Mouse (Mus musculus) regulatory T cell (primary cell): Measurements from ENCODE around the gene Inpp5a.

ENCODE experiments used
- in situ Hi-C: fragments of 300-600 bp; cut with MboI, MseI; formaldehyde crosslinking; loops from one replicate; pipeline ENCODE4 v1.15.1; 2025; ENCODE audit warnings: high pct_unique_total_duplicates

Gene Inpp5a

GRCm38 (mm10) chr7:139472865-139473549 is 84.1 kb downstream of the Inpp5a start:
- in situ Hi-C loops = no loop called here

- in situ Hi-C loops = loop anchor here (5.0 kb wide), 3 partner anchors 79 to 249 kb away; no protein-coding TSS in a partner anchor
Measured at GRCm38 (mm10) chr7:139475896-139476295, 87.0 kb downstream of the Inpp5a start.

- in situ Hi-C loops = loop anchor here (5.0 kb wide), 3 partner anchors 79 to 249 kb away; no protein-coding TSS in a partner anchor
Measured at GRCm38 (mm10) chr7:139476700-139477099, 87.8 kb downstream of the Inpp5a start.

GRCm38 (mm10) chr7:139477748-139478147 is 88.8 kb downstream of the Inpp5a start:
- in situ Hi-C loops = loop anchor here (5.0 kb wide), 3 partner anchors 80 to 250 kb away; no protein-coding TSS in a partner anchor

GRCm38 (mm10) chr7:139479077-139479476 is 90.2 kb downstream of the Inpp5a start:
- in situ Hi-C loops = loop anchor here (5.0 kb wide), 3 partner anchors 82 to 252 kb away; no protein-coding TSS in a partner anchor

- in situ Hi-C loops = loop anchor here (5.0 kb wide), 3 partner anchors 82 to 252 kb away; no protein-coding TSS in a partner anchor
Measured at GRCm38 (mm10) chr7:139479626-139480025, 90.7 kb downstream of the Inpp5a start.

- in situ Hi-C loops = no loop called here
Measured at GRCm38 (mm10) chr7:139484206-139484955, 95.5 kb downstream of the Inpp5a start.

- in situ Hi-C loops = loop anchor here (5.0 kb wide), 2 partner anchors 53 to 83 kb away; no protein-coding TSS in a partner anchor
Measured at GRCm38 (mm10) chr7:139489721-139490211, 100.9 kb downstream of the Inpp5a start.

- in situ Hi-C loops = loop anchor here (5.0 kb wide), 2 partner anchors 50 to 80 kb away; no protein-coding TSS in a partner anchor
Measured at GRCm38 (mm10) chr7:139492351-139492750, 103.4 kb downstream of the Inpp5a start.

GRCm38 (mm10) chr7:139492946-139493345 is 104.0 kb downstream of the Inpp5a start:
- in situ Hi-C loops = loop anchor here (5.0 kb wide), 2 partner anchors 49 to 79 kb away; no protein-coding TSS in a partner anchor

GRCm38 (mm10) chr7:139495791-139496190 is 106.9 kb downstream of the Inpp5a start:
- in situ Hi-C loops = no loop called here

- in situ Hi-C loops = no loop called here
Measured at GRCm38 (mm10) chr7:139498038-139498625, 109.2 kb downstream of the Inpp5a start.

GRCm38 (mm10) chr7:139504064-139504463 is 115.2 kb downstream of the Inpp5a start:
- in situ Hi-C loops = no loop called here

GRCm38 (mm10) chr7:139506677-139507412 is 117.9 kb downstream of the Inpp5a start:
- in situ Hi-C loops = no loop called here

GRCm38 (mm10) chr7:139508938-139509337 is 120.0 kb downstream of the Inpp5a start:
- in situ Hi-C loops = no loop called here

GRCm38 (mm10) chr7:139515959-139516660 is 127.2 kb downstream of the Inpp5a start:
- in situ Hi-C loops = no loop called here

GRCm38 (mm10) chr7:139516661-139517016 is 127.7 kb downstream of the Inpp5a start:
- in situ Hi-C loops = no loop called here

- in situ Hi-C loops = no loop called here
Measured at GRCm38 (mm10) chr7:139518352-139518751, 129.4 kb downstream of the Inpp5a start.

- in situ Hi-C loops = no loop called here
Measured at GRCm38 (mm10) chr7:139528309-139529076, 139.6 kb downstream of the Inpp5a start.

- in situ Hi-C loops = no loop called here
Measured at GRCm38 (mm10) chr7:139529208-139529607, 140.3 kb downstream of the Inpp5a start.
